Mouse (Mus musculus): Measurements from ENCODE around the gene Lingo1. TPM values are rescaled to one million over a fixed set of nuclear protein-coding genes. Genes with fewer than 3 reads are reported as not detected.

Gene Lingo1
- total RNA-seq, 2 experiments from 2014 or later, result 2.0 to 2.6 TPM

DNA sequence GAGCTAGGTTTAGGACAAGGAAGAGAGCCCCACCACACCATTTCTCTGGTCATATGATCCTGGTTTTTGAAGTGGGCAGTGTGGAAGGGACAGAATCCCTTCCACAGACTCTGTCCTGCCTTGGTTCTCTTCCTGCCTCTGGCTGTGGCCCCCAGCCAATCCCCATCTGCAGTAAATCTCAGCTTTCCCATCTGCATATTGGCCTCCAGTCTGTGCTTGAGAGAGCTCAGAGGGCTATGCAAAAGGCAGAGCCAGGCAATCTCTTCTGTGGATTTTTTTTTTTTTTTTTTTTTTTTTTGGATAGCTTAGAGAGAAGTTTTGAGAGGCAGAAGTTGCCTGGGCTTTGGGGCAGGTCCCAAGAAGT lies 190.8 kb downstream of the Lingo1 start:
- DNase-seq, result no peak

DNA sequence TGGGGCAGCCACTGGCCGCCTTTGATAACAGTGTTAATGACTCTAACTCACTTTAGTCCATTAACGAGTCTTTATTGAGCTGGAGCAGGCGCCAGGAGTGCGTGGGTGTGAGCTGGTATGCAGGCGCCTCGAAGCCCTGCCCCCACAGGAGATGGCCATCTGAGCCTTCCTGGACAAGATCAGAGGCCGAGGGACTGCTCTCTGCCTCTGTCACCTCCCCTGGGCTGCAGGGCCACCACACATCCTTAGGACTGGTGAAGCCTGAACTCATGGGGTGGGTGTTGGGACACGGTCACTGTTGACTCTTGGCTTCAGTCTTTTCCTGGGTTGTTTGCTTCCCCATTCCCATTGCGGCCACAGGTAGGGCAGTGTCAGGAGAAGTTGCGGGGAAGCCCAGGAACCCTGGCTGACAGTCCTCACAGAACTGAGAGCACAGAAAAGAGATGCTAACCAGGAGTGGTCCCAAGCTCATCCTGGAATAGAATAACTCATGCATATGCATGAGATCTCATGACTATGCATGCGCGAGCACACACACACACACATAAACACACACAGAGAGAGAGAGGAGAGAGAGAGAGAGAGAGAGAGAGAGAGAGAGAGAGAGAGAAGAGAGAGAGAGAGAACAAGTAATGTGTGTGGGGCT lies 191.3 kb downstream of the Lingo1 start:
- no peak for DNase-seq

DNA sequence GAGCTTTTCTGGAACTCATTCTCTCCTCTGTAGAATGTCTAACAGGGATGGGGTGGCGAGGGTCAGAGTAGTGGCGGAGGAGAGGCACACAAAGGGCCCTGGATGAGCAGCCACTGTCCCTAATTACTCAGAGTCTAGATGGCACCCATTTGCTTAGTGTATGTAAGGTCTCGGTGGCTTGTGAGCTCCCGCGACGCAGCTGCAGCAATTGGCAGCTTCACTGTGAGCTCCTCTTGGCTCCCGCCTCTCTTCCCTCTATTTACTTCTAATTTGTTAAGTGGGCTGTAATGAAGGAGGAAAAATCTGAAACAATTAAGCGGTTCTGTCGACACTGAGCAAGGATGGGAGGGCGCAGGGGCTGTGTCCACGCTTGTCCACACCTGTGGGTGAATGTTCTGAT lies 195.6 kb downstream of the Lingo1 start:
- no peak for DNase-seq

DNA sequence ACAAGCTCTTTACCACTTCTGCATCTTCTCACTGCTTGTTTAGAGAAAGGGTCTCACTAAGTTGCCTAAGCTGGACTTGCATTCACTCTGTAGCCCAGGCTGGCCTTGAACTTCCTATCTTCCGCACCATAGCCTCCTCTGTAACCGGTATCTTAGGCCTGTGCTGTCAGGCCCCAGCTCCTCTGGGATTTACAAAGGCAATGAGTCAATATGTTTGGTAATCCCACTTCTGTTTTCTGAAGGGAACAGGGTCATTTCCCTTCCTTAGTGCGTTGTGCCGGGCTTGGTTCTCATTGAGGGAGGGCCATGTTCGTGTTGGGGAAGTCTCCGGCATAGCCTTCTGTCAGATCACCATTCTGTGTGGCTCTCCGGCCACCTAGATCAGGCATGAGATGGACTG lies 203.6 kb downstream of the Lingo1 start:
- no peak for DNase-seq

DNA sequence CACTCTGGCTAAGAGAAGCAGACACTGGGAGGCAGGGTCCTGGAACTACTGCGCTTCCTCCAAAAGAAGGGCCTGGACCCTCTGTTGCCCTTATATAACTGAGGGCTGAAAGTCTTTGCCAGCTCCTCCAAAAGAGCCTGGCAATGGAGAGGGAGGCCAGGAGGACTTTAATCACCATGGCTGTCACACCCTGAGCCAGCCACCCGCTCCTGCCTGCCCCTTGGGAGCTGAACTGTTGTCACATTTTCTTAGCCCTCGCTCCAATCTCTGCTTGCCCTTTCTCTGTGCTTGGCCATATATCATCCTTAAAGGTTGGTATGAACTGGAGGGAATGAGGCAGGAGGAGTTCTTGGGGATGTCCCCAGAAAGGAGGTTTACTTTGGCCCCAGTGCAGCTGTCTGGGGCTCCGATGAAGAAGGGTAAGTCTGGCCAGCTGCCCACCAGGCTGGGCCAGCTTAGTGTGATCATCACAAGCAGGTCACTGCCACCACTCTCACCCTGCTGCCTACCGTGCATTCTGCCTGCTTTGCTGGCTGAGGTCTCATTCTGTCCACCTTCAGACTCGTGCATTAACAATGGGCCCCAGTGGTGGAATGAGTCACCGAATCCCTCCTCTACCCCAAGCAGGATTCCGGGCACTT lies 204.9 kb downstream of the Lingo1 start:
- no peak for DNase-seq

- DNase-seq, result no peak
Observed at GRCm38 (mm10) chr9:56589762-56590161, 206.5 kb downstream of the Lingo1 start.

GRCm38 (mm10) chr9:56584043-56584424 lies 212.2 kb downstream of the Lingo1 start:
- DNase-seq, result no peak

GRCm38 (mm10) chr9:56583139-56584042 lies 212.9 kb downstream of the Lingo1 start:
- DNase-seq, result no peak

GRCm38 (mm10) chr9:56582628-56583027 lies 213.6 kb downstream of the Lingo1 start:
- DNase-seq, result no peak

DNA sequence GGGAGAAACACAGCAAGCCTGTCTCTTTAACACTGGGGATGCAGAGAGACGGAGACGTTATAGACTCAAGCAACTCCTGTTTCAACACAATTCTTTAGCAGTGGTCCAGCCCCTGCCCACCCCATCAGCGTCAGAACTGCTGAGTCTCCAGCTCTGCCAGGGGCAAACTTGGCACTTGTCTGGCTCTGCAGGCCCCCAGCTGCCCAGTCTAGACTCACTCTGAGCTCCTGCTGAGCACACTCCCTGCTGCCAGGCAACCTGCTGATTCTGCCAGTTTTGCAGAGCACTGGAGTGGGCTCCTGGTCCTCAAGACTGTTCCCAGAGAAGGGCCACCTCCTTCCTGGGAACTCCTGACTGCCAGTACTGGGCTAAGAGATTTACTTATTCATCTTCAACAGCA lies 214.6 kb downstream of the Lingo1 start:
- DNase-seq, result no peak

DNA sequence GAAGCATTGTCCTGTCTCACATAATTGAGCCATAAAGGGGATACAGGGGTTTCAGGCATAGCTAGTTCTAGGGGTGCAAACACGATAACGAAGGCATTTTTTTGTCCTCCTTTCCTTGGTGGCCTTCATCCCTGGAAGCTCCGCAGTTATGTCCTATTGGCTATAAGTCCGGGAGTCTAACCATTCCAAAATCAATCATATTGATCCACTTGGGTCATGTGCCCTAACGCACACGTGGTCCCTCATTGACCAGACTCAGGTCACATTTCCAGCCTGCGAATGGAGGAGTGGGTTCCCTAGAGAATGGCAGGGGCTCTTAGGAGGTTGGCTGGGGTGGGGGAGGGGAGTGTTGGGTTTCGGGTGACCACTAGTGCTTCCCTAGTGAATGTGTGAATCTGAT lies 215.3 kb downstream of the Lingo1 start:
- DNase-seq, result no peak

GRCm38 (mm10) chr9:56580101-56580500 lies 216.2 kb downstream of the Lingo1 start:
- DNase-seq, result no peak

GRCm38 (mm10) chr9:56577405-56577804 lies 218.9 kb downstream of the Lingo1 start:
- DNase-seq, result no peak

DNA sequence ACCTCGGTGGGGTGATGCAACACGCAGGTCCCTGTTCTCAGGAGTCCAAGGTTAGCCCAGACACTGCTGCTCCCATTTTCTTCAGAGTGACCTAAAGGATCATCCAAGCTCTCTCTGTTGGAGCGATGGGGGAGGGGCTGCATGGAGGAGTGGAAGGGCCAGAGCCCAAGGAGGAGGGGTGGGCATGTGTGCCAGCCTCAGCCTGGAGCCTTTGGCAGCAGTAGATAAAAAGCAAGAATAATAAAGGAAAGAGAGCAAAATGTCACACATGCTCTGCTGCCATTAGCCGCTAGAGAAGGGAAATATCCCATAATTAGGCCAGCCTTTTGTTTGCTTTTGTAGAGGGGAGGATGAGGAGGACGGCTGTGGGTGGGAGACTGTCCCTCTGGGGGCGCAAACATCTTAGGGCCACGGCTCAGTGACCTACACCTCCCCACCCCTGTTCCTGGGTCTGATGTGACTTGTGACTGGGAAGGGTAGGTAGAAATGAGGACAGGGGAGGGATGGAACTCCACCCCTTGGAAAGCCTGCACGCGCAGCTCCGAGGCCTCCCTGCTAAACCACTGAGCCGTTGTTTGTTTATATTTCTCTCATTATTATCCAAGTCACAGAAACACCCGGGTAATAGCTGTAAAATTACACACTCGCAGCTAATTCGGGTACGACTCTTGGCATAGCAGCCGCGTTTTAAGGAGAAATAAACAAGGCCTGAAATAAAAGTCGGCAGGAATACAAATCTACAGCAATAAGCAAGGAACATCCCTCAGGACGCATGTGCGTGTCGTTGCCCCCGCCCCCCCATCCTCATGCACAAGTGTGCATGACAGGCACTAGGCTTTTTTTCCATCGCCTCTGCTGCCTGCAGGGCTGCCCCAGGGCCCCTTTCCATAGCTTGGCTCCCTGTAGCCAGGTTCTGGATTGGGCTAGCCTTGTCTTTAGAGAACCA lies 223.5 kb downstream of the Lingo1 start:
- DNase-seq, result no peak

Other genes with a start within 250 kb of the Lingo1 start
- under 1 TPM; 0.72 to 0.82 TPM for gene Odf3l1, start 68.2 kb upstream of the Lingo1 start, total RNA-seq (2021)
- 10 to 100 TPM; 22.0 to 31.7 TPM for gene Cspg4, start 68.6 kb upstream of the Lingo1 start, total RNA-seq (2021)
- gene Snx33, start 131.9 kb upstream of the Lingo1 start, total RNA-seq (2021), result 1 to 10 TPM; 7.0 to 9.3 TPM
- gene Imp3, start 141.0 kb upstream of the Lingo1 start, total RNA-seq (2021), result 10 to 100 TPM; 43.0 to 46.6 TPM
- 1 to 10 TPM; 6.4 to 6.8 TPM for gene Snupn, start 154.4 kb upstream of the Lingo1 start, total RNA-seq (2021)
- gene Ptpn9, start 198.5 kb upstream of the Lingo1 start, total RNA-seq (2021), result 10 to 100 TPM; 11.3 to 12.6 TPM